Mouse (Mus musculus) T-cell, adult 66 days (primary cell): ENCODE measurements around the gene Acat2. TPM values are rescaled to one million over a fixed set of nuclear protein-coding genes. Genes with fewer than 3 reads are reported as not detected.

Experiments used
- total RNA-seq, 2 experiments: library from RNA; stranded (reverse); gene quantifications; 3 replicates in 1 of 2; 4 replicates in 1 of 2; pipeline ENCODE4 v1.2.4; 2023

The Acat2 gene
- total RNA-seq = 10 to 100 TPM; 18.5 to 20.7 TPM

DNA sequence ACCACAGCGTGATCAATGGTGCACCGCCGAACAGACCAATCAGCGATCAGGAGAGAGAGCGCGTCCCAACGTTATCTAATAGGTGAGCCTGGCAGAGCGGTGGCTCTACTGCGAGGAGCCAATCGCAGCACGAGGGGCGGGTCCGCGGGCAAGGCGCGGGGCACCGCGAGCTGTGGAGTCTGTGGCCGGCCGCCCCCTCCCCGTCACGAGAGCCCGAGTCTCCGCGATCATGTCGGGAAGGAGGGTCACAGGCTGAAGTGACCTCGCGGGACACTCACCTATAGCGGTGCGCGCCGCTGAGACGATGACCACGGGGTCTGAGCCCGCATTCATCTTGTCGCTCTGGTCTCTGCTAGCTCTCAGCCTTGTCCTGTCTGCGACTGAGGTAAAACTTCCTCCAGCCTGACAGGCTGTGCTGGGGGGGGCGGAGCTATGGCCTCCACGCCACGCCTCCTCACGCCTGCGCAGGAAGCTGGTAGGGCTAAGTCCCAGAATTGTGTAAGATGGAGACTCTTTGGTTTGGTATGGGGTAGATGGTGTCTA is at the start of gene Acat2:
Acat2 (minus strand) TSS at position 417 of the 543 bp plus-strand sequence.

DNA sequence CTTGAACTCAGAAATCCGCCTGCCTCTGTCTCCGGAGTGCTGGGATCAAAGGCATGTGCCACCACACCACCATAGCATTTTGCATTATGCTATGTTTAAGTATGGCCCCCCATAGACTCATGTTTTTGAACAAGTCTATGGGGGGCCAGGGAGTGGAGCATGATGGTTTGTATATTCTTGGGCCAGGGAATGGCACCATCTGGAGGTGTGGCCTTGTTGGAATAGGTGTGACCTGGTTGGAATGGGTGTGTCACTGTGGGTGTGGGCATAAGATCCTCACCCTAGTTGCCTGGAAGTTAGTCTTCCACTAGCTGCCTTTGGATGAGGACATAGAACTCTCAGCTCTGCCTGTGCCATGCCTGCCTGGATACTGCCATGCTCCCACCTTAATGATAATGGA is 46.0 kb upstream of the Acat2 start, which contains the start of gene Sod2:
Sod2 (plus strand) TSS at position 301 of the 400 bp plus-strand sequence.

DNA sequence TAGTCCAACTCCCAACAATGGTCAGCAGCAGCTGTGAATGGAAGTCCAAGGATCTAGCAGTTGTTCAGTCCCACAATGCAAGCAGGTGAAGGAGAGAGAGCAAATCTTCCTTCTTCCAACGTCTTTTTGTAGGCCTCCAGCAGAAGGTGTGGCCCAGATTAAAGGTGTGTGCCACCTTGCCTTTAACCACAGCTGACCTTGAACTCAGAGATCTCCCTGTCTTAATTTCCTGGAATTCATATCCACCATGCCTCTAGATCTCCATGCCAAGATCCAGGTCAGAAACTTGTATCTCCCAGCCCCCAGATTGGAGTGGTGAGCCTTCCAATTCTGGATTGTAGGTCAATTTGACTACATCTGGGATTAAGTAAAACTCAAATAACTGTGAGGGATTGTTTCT is 33.5 kb upstream of the Acat2 start, which contains the start of gene Wtap:
Wtap (minus strand) TSS at position 101 of the 400 bp plus-strand sequence.

DNA sequence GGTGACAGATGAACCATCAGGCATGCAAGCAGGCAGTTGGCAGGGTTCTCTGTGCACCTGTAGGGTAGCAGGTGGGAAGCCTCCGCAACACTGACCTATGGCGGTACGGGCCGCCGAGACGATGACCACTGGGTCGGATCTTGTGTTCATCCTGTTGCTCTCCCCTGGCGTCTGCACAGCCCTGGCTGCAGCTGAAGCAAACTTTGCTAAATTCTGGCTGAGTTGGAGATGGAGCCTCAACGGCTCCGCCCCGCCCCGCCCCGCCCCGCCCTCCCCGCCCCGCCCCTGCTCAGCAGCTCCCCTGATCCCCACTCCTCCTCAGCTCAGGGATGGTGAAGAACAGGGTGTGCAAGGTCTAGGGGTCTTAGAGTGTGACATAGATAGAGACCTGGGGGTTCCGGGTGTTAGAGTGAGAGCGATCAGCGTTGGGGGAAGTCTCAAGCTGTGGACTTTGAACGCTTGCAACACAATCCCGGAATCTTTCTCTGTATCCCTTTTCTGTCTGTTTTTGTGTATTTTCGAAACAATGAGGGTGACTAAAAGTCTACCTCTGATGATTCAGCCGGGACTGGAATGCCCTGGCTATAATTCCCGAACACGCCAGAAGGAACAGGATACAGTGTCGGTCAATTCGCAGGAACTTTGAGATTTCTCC is 20.3 kb downstream of the Acat2 start, which contains the start of gene Acat3:
Acat3 (minus strand) TSS at position 450 of the 655 bp plus-strand sequence.

DNA sequence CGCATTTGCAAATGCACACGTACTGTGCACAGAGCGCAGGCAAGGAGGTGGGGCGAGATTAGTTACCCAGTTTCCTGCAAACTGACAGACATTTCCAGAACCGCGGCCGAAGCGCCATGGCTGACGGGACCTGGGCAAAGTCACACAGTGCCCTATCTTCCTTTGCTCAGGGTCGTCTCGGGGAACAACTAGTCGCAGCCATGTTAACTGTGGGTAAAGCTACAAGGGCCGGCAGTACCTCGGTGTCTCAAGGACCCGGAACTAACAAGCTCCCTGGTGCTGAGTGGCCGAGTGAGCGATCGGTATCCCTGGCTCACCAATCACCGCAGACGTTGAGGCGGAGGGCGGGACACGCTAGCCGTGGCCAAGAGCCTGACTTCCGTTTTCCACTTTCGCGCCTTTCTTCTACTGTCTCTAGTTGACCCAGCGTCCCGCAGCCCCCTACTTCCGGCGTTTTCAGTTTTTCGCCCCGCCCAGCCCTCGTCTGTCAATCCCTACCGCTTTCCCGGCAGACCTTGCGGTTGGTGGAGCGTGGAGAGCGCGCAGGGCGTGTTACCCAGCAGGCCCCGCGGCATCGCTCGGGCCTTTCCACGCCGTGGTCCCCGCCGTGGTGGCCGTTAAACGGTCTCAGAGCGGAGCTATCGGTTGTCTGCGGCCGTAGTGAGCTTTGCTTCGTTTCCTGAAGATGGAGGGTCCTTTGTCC is 44.5 kb downstream of the Acat2 start, which contains the start of gene Mrpl18:
Mrpl18 (minus strand) TSS at position 465 of the 703 bp plus-strand sequence.

DNA sequence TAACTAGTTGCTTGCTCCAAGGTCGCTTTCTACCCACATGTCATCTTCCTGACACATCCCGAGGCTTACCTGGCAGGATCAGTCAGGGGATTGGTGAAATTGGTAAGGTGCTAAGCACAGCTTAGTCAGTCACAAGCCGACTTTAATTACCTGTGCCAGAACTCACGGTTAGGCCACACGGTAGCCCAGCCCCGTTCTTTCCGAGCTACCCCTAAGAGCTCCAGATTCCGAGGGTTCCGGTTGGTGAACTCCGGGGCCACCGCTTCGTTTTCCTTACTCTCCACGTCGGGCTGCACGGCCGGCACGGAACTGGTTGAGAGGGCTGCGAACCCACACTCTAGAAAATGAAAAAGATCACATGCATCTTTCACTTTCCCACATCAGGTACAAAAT is 45.1 kb downstream of the Acat2 start, which contains the start of gene Tcp1:
Tcp1 (plus strand) TSS at position 214 of the 393 bp plus-strand sequence.

DNA sequence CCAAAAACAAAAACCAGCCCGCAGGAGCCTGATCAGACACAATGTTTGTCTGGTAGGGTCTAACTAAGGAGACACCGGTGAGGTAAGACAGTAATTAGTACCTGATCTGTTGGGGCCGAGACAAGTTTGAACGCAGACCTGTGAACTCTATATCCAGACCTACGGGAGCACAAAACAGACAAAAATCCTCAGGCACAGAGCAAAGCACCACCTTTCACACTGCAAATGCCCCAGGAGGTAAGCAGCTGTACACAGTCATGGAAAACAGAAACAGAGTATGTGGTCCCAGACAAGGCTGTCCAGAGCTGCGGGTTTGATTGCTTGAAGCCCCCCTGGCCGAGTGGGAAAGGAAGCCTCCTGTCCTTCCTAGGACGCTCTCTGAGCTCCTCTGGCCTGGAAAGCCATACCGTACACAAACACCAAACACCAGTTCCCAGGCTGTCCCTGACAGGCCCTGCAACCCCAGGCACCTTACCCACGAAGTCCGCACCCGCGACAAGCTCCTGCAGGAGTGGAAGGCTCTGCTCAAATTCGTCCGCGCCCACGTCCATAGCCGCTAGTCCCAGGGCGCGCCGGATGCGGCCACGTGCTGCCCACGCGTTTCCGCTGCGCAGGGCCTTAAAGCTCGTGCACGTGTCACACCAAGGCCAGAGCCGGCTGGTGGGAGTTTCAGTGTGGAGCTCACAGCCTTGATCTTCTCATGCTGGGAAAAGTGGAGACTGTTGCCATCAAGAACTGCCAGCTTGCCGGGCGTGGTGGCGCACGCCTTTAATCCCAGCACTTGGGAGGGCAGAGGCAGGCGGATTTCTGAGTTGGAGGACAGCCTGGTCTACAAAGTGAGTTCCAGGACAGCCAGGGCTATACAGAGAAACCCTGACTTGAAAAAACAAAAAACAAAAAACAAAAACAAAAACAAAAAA is 50.9 kb downstream of the Acat2 start, which contains the start of gene Pnldc1:
Pnldc1 (minus strand) TSS at position 870 of the 920 bp plus-strand sequence.

Other genes starting within 250 kb of the Acat2 start
- gene Igf2r, start 191.1 kb downstream of the Acat2 start, total RNA-seq = 10 to 100 TPM; 42.3 to 46.0 TPM
- not detected for gene Mas1, start 92.6 kb downstream of the Acat2 start, total RNA-seq
- not detected for gene Mrgprh, start 84.7 kb downstream of the Acat2 start, total RNA-seq
- gene Pnldc1, start 50.5 kb downstream of the Acat2 start, total RNA-seq = 1 to 10 TPM in 1 of 2 experiments, not detected in 1; 2.8 TPM
- 100 to 1,000 TPM; 208 to 219 TPM for gene Tcp1, start 45.0 kb downstream of the Acat2 start, total RNA-seq
- gene Mrpl18, start 44.4 kb downstream of the Acat2 start, total RNA-seq = 10 to 100 TPM; 50.8 to 59.8 TPM
- gene Acat3, start 20.1 kb downstream of the Acat2 start, total RNA-seq = 1 to 10 TPM in 1 of 2 experiments, not detected in 1; 1.2 TPM
- 100 to 1,000 TPM; 115 to 118 TPM for gene Wtap, start 33.4 kb upstream of the Acat2 start, total RNA-seq
- 10 to 100 TPM; 68.5 to 70.5 TPM for gene Sod2, start 46.1 kb upstream of the Acat2 start, total RNA-seq
- not detected for gene Gpr31b, start 91.5 kb upstream of the Acat2 start, total RNA-seq
- gene Tcp10b, start 100.4 kb upstream of the Acat2 start, total RNA-seq = under 1 TPM in 1 of 2 experiments, not detected in 1; 0.29 TPM
- gene Unc93a, start 171.1 kb upstream of the Acat2 start, total RNA-seq = not detected